Mouse (Mus musculus): ENCODE results near the gene Krt87. TPM values are rescaled to one million over a fixed set of nuclear protein-coding genes. Genes with fewer than 3 reads are reported as not detected.

Krt87 gene
- polyA plus RNA-seq, 1 experiment from 2014 or later: not detected

DNA sequence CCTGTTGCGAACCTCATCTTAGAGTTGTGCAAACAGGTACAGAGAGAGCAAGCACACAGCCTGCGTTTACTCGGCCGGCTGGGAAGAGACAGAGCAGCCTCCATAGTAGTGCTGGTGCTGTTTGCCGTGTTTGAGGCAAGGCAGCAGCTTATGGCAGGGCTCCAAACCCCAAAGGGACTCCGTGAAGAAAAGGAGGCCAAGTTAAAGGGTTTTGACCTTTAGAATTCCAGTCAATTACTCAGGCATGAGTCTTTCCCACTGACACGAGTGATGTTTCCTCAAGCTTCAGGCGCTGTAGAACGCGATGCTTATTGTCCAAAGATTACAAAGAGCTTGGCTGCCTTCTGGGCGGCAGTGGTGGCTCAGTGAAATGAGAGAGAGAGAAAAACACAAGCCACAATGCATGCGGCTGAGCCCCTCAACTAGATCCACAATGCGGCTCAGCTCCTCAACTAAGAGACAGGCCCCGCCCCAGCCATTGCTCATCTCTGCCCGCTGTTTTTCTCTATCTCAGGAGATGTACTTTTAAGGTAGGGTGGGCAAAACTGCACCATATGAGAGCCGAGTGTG, 19.8 kb upstream of the Krt87 start:
- H3K9ac ChIP-seq: no peak overlapping the region
- no peak overlapping the region for H3K4me3 ChIP-seq (replicated peaks)
- H3K9me3 ChIP-seq (replicated peaks): no peaks in the 10 kb centered on the region
- no peak overlapping the region for H3K27ac ChIP-seq
- no peak overlapping the region for H3K4me2 ChIP-seq
- no peak for ATAC-seq (replicated peaks; ENCODE audit: low FRiP score)
- no peaks in the 10 kb centered on the region for H3K36me3 ChIP-seq
- peaks cover 9% of the 10 kb centered on the region; the same call in 1 of the 2 replicates for H3K4me1 ChIP-seq
- 62% methylated on average over 16 of the region's 16 CpGs for WGBS
- H3K27me3 ChIP-seq: no peaks in the 10 kb centered on the region

DNA sequence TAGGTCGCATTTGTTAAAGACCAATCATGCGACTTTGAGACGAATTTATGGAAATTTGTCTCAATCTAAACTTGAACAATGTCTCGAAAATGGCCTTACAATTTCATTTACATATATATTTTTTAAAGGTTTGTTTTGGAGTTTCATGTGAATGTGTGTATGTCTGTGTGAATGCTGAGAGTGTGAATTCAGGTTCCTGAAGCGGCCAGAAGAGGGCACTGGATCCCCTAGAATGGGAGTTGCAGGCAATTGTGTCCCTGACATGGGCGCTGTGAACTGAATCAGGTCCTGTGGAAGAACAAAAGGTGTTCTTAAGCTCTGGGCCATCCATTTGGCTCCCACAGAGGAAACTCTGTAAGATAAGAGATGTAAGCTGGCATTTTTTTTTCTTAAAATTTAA, 17.3 kb upstream of the Krt87 start:
- no peaks in the 10 kb centered on the region for H3K27me3 ChIP-seq
- 93% methylated on average over 6 of the region's 6 CpGs for WGBS

DNA sequence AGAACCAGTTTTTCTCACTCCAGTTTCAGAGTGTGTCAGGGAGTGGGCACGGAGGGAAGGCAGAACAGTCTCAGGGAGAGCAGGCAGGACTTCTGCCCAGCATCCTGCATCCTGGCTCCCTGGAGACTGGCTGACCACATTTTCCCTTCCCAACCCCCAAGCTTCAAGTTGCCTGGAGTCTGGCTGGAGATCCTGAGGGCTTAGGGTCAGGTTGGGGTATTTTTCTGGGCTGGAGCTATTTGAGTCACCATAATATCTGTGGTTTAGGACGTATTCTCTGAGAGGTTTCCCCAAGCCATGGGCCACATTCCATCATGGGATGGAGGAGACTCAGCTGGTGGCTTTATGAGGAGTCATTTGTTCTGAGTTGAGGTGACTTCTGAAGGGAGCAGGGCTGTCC, 16.7 kb upstream of the Krt87 start:
- Histone ChIP-seq H3K27me3 (no peaks in the 10 kb centered on the region), H3K4me1 (peaks cover 12% of the 10 kb centered on the region; the same call in 1 of the 2 replicates), H3K4me3 (replicated peaks) (no peak overlapping the region), H3K9me3 (replicated peaks) (no peaks in the 10 kb centered on the region), H3K4me2 (no peak overlapping the region), H3K27ac (no peak overlapping the region), H3K36me3 (no peaks in the 10 kb centered on the region), H3K9ac (no peak overlapping the region)
- 60% methylated on average over 2 of the region's 2 CpGs for WGBS
- no peak for ATAC-seq (replicated peaks; ENCODE audit: low FRiP score)

More for the DNA sequence above, 17.3 kb upstream of the Krt87 start:
- Histone ChIP-seq H3K4me1 (peaks cover 12% of the 10 kb centered on the region; the same call in 1 of the 2 replicates), H3K27ac (no peak overlapping the region), H3K36me3 (no peaks in the 10 kb centered on the region), H3K9ac (no peak overlapping the region), H3K4me2 (no peak overlapping the region), H3K9me3 (replicated peaks) (no peaks in the 10 kb centered on the region), H3K4me3 (replicated peaks) (no peak overlapping the region)
- no peak for ATAC-seq (replicated peaks; ENCODE audit: low FRiP score)

DNA sequence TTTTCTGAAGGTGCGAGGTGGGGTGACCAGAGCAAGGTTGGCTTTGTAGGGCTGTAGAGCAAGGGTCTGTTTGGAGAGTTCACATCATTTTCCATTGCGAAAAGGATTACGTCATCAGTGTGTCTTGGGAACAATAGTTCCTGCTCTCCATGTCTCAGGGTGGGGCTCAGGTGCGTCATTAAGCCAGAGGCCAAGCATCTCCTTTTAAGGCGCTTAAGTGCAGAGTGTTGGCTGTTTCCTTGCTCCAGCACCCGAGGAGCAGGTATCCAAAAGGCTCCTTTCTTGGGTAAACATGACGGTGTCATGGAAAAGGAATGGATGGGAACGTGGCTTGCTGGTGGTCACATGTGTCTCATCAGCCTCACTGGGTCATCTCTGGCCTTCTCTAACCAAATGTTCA, 16.2 kb upstream of the Krt87 start:
- no peak overlapping the region for H3K9ac ChIP-seq
- 86% methylated on average over 8 of the region's 8 CpGs for WGBS
- H3K27me3 ChIP-seq: no peaks in the 10 kb centered on the region
- no peaks in the 10 kb centered on the region for H3K36me3 ChIP-seq
- no peak overlapping the region for H3K4me3 ChIP-seq (replicated peaks)
- H3K4me1 ChIP-seq: peaks cover 12% of the 10 kb centered on the region; the same call in 1 of the 2 replicates
- no peak for ATAC-seq (replicated peaks; ENCODE audit: low FRiP score)
- H3K27ac ChIP-seq: no peak overlapping the region
- H3K9me3 ChIP-seq (replicated peaks): no peaks in the 10 kb centered on the region
- no peak overlapping the region for H3K4me2 ChIP-seq

DNA sequence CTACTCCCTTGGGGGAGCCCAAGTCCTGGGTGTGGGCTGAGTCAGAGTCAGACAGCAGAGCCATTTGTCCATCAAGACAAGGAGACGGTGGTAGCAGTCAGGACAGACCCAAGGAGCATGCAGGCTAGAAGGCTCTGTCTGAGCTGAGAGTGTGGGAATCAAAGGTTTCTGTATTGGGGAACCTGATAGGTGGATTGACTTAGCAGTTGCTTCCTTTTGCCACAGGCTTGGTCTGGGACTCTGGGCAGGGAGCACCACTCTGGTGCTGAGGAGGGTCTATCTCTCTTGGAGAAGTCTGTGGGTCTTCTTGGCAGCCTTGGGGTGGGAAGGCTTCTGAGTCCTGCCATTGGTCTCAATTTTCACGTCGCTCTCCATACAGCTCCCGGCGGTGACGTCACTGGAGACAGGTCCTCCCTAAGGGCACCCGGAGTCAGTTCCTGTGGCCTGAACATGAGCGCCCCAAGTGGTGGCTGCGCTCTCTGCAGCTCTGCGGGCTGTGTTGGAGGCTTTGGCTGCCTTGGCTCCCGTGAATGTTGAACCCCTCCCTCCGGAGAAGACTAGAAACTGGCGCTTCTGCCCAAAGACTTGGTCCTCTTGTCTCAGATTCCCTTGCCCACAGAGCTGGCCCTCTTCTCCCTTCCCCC, 14.6 kb upstream of the Krt87 start:
- peak; percentile 52; the same call in 1 of the 2 replicates for ATAC-seq (replicated peaks; ENCODE audit: low FRiP score)
- no peak overlapping the region for H3K9ac ChIP-seq
- peak overlapping the region; percentile 40; the same call in 1 of the 2 replicates for H3K4me2 ChIP-seq
- 4% methylated on average over 13 of the region's 13 CpGs for WGBS
- H3K9me3 ChIP-seq (replicated peaks): no peaks in the 10 kb centered on the region
- H3K36me3 ChIP-seq: no peaks in the 10 kb centered on the region
- H3K27me3 ChIP-seq: no peaks in the 10 kb centered on the region
- H3K4me3 ChIP-seq (replicated peaks): no peak overlapping the region
- no peak overlapping the region for H3K27ac ChIP-seq
- H3K4me1 ChIP-seq: peaks cover 6% of the 10 kb centered on the region; the same call in 1 of the 2 replicates

DNA sequence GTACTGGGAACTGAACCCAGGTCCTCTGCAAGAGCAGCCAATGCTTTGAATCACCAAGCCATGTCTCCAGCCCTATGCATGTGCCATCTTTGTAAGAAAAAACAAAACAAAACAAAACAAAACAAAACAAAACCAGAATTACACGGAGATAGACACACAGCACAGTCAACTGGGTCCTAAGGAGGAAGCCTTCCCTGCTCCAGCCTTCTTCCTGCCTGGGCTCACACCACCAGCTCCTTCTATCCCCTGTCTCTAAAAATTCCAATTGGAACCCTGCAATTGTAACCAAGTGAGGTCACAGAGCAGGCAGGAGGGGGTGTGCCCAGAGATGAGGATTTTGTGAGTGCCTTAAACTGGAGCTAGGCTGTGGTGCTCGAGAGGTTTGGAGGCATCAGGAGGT, 8.8 kb upstream of the Krt87 start, which contains the start of gene Krt88:
TSS of gene Krt88 (plus strand) at position 301 of the 400 bp plus-strand sequence.
- 66% methylated on average over 2 of the region's 2 CpGs for WGBS
- Histone ChIP-seq H3K9ac (no peak within 1 kb of the TSS), H3K9me3 (replicated peaks) (no peaks in the 10 kb centered on the region), H3K4me1 (no peaks in the 10 kb centered on the region), H3K27me3 (no peaks in the 10 kb centered on the region), H3K4me2 (no peak within 1 kb of the TSS), H3K27ac (no peak within 1 kb of the TSS), H3K36me3 (no peaks in the 10 kb centered on the region), H3K4me3 (replicated peaks) (no peak within 1 kb of the TSS)
- ATAC-seq (replicated peaks; ENCODE audit: low FRiP score): no peak

DNA sequence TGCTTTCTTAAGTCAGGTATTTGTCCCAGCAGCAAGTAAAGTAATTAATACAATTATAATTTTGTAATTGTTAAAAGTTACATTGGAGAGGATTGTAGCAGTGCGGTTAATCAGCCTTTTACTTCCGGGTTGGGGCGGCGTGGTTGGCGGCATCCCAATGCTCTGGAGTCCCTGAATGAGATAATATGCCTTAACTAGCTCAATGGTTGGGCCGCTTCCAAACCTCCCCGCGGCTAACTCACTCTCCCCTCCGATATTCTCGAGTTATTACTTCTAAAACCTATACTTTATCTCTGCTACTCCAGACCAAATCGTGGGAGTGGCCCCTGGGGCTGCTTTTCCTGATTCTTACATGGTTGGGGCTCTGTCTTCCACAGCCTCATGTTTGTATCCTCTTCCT, 8.0 kb upstream of the Krt87 start:
- H3K4me2 ChIP-seq: no peak overlapping the region
- H3K9ac ChIP-seq: no peak overlapping the region
- 75% methylated on average over 11 of the region's 11 CpGs for WGBS
- no peaks in the 10 kb centered on the region for H3K9me3 ChIP-seq (replicated peaks)
- H3K27me3 ChIP-seq: no peaks in the 10 kb centered on the region
- H3K36me3 ChIP-seq: no peaks in the 10 kb centered on the region
- no peaks in the 10 kb centered on the region for H3K4me1 ChIP-seq
- H3K27ac ChIP-seq: no peak overlapping the region
- ATAC-seq (replicated peaks; ENCODE audit: low FRiP score): no peak
- H3K4me3 ChIP-seq (replicated peaks): no peak overlapping the region

DNA sequence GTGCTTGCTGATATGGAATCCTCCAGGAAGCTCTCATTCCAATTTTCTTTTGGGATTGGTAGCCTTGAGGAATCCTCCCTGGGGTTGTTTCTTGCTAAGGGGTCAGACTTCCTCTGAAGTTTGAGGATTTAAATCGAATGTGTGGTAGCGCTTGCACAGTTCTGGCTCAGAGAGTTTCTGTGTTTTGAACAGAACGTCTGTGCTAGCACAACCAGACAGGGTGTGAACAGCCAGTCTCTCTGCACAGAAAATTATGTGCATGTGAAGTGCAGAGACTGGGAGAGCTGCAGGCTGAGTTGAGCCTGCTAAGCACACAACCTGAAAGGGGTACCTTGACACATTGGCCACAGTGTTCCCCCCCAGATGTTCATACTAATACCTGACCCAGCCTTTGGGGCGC, 2.2 kb upstream of the Krt87 start:
- WGBS: 66% methylated on average over 4 of the region's 4 CpGs
- no peak overlapping the region for H3K4me2 ChIP-seq
- no peak overlapping the region for H3K9ac ChIP-seq
- H3K4me1 ChIP-seq: peaks cover 7% of the 10 kb centered on the region
- no peak overlapping the region for H3K4me3 ChIP-seq (replicated peaks)
- H3K27ac ChIP-seq: no peak overlapping the region
- peaks cover 43% of the 10 kb centered on the region for H3K27me3 ChIP-seq
- no peaks in the 10 kb centered on the region for H3K36me3 ChIP-seq
- H3K9me3 ChIP-seq (replicated peaks): no peaks in the 10 kb centered on the region
- no peak for ATAC-seq (replicated peaks; ENCODE audit: low FRiP score)

DNA sequence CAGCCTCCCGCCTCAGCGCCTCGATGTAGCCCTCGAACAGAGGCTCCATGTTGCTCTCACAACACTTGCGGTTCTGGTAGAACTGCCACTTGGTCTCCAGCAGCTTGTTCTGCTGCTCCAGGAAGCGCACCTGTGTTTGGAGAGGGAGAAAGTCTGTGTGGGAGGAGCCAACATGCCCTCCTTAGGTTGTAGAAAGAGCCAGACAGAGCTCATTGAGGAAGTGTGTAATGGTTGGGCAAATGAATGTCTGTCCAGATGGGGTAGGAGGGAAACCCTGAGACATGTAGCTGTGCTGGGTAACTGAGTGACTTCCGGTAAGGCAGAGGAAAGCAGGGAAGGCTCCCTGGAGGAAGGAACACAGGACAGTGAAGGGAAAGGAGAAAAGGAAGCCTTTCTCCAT, 2.0 kb downstream of the Krt87 start:
- no peak overlapping the region for H3K4me2 ChIP-seq
- no peaks in the 10 kb centered on the region for H3K36me3 ChIP-seq
- no peak overlapping the region for H3K27ac ChIP-seq
- WGBS: 87% methylated on average over 7 of the region's 7 CpGs
- H3K4me1 ChIP-seq: peaks cover 7% of the 10 kb centered on the region
- H3K9me3 ChIP-seq (replicated peaks): no peaks in the 10 kb centered on the region
- no peak for ATAC-seq (replicated peaks; ENCODE audit: low FRiP score)
- peaks cover 43% of the 10 kb centered on the region for H3K27me3 ChIP-seq
- no peak overlapping the region for H3K9ac ChIP-seq
- no peak overlapping the region for H3K4me3 ChIP-seq (replicated peaks)

DNA sequence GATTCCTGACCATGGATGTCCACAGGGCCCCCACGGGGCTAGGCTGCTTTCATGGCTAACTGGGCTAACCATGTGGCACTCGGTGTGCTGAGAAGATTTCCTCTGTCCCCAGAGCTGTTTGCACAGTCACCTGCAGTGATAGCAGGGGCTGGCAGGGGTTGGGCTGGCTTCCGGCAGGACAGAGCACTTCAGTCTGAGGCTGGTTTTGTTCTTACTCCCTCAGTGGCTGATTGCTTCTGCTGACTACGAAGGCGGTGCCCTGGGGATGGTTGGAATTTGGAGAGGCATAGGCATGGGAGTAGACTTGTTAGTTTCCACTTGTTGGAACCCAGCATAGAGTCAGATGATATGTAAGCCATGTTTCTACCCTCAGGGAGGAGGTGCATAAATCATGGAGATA, 13.7 kb downstream of the Krt87 start:
- ATAC-seq (replicated peaks; ENCODE audit: low FRiP score): no peak
- H3K27ac ChIP-seq: no peak overlapping the region
- WGBS: 18% methylated on average over 5 of the region's 5 CpGs

DNA sequence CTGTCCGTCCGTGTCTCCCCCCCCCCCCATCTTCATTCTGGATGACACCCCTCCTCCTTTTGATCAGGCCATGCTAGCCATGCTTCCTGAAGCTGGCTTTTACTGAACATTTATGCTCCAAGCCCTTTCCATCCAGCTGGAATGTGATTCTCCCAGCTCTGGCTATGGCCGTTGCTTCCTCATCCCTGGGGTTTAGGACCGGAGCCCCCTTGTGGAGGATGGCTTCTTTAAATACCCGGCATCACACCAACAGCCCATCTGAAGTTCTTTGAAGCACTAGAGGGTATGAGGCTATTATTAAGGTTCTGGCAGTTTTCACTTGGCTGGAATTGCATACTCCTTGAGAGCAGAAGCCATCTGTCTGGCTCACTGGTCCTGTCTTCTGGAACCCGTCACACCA, 17.7 kb downstream of the Krt87 start:
- 52% methylated on average over 6 of the region's 6 CpGs for WGBS
- Histone ChIP-seq H3K27me3 (0 out of 2 replicates have a peak, but pooled peaks cover 8% of the 10 kb centered on the region), H3K36me3 (no peaks in the 10 kb centered on the region), H3K27ac (no peak overlapping the region), H3K4me3 (replicated peaks) (no peak overlapping the region), H3K9me3 (replicated peaks) (no peaks in the 10 kb centered on the region), H3K4me1 (peaks cover 4% of the 10 kb centered on the region), H3K9ac (no peak overlapping the region), H3K4me2 (no peak overlapping the region)
- ATAC-seq (replicated peaks; ENCODE audit: low FRiP score): no peak

More for the DNA sequence above, 13.7 kb downstream of the Krt87 start:
- Histone ChIP-seq H3K27me3 (0 out of 2 replicates have a peak, but pooled peaks cover 8% of the 10 kb centered on the region), H3K4me3 (replicated peaks) (no peak overlapping the region), H3K4me2 (no peak overlapping the region), H3K9ac (no peak overlapping the region), H3K36me3 (no peaks in the 10 kb centered on the region), H3K4me1 (peaks cover 4% of the 10 kb centered on the region), H3K9me3 (replicated peaks) (no peaks in the 10 kb centered on the region)

DNA sequence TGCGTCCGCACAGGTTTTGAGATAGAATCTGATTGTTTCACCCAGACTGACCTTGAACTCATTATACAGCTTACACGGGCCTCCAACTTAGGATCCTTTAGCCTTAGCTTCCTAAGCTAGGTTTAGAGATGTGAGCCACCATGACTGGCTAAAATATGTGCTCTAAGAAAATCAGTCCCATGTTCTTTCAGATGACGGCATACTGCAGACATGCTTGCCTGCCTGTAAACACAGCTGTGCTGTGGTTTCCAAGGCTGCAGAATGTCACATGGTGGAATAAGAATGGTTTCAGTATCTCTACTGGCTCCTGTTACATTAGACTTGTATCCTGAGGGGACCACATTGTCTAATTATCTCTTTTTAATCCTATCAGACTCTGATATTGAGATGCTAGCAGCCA, 19.7 kb downstream of the Krt87 start:
- Histone ChIP-seq H3K27ac (no peak overlapping the region), H3K36me3 (no peaks in the 10 kb centered on the region), H3K27me3 (0 out of 2 replicates have a peak, but pooled peaks cover 12% of the 10 kb centered on the region), H3K4me1 (peaks cover 7% of the 10 kb centered on the region; the same call in 1 of the 2 replicates), H3K9ac (no peak overlapping the region), H3K4me2 (no peak overlapping the region), H3K4me3 (replicated peaks) (no peak overlapping the region), H3K9me3 (replicated peaks) (no peaks in the 10 kb centered on the region)
- ATAC-seq (replicated peaks; ENCODE audit: low FRiP score): no peak
- WGBS: 80% methylated on average over 4 of the region's 4 CpGs

Measured in kidney, embryonic 15.5 days (tissue).